Mouse (Mus musculus): ENCODE measurements around the gene Kif9. TPM values are rescaled to one million over a fixed set of nuclear protein-coding genes. Genes with fewer than 3 reads are reported as not detected.

Gene Kif9
- 0.25 TPM for polyA plus RNA-seq (2017; shearing (Covaris generic))

GRCm38 (mm10) chr9:110476124-110477091, at the start of gene Kif9, which contains the start of gene Klhl18:
Gene Kif9, plus strand, starts transcription at chr9:110476958.
Gene Klhl18, minus strand, starts transcription at chr9:110476694.

GRCm38 (mm10) chr9:110532538-110533291, 56.0 kb downstream of the Kif9 start, which contains the start of gene Setd2:
Gene Setd2, plus strand, starts transcription at chr9:110532597.

Other genes starting within 250 kb of the Kif9 start
- gene Cspg5, start 233.2 kb upstream of the Kif9 start, polyA plus RNA-seq (2017; shearing (Covaris generic)) = 0.54 TPM
- gene Elp6, start 171.8 kb upstream of the Kif9 start, polyA plus RNA-seq (2017; shearing (Covaris generic)) = 7.8 TPM
- gene Scap, start 143.7 kb upstream of the Kif9 start, polyA plus RNA-seq (2017; shearing (Covaris generic)) = 49.6 TPM
- 6.7 TPM for gene Ptpn23, start 68.7 kb upstream of the Kif9 start, polyA plus RNA-seq (2017; shearing (Covaris generic))
- gene Ngp, start 57.2 kb upstream of the Kif9 start, polyA plus RNA-seq (2017; shearing (Covaris generic)) = not detected
- gene Klhl18, start 264 bp upstream of the Kif9 start, polyA plus RNA-seq (2017; shearing (Covaris generic)) = 12.0 TPM
- 37.8 TPM for gene Setd2, start 55.6 kb downstream of the Kif9 start, polyA plus RNA-seq (2017; shearing (Covaris generic))
- 1.8 TPM for gene Nradd, start 147.5 kb downstream of the Kif9 start, polyA plus RNA-seq (2017; shearing (Covaris generic))
- gene Nbeal2, start 177.2 kb downstream of the Kif9 start, polyA plus RNA-seq (2017; shearing (Covaris generic)) = 74.0 TPM
- 179 TPM for gene Ccdc12, start 179.5 kb downstream of the Kif9 start, polyA plus RNA-seq (2017; shearing (Covaris generic))